Mouse (Mus musculus) heart, embryonic 10.5 days (tissue): ENCODE results near the gene Reep3. TPM values are rescaled to one million over a fixed set of nuclear protein-coding genes. Genes with fewer than 3 reads are reported as not detected.

Experiments
- DNase-seq: peaks from one replicate; pipeline ENCODE4 v3.0.0-alpha.2; 2017; ENCODE audit warnings: low spot score
- H3K27ac ChIP-seq: fragments of 300-500 bp; sonication (generic); 2 replicates; pipeline ENCODE4 v1.5.1; 2016; ENCODE audit warnings: mild to moderate bottlenecking
- H3K27me3 ChIP-seq: fragments of 300-500 bp; sonication (generic); 2 replicates; pipeline ENCODE4 v1.6.1; 2016; ENCODE audit warnings: mild to moderate bottlenecking; ENCODE audit not compliant: poor library complexity, insufficient read depth, severe bottlenecking
- H3K36me3 ChIP-seq: fragments of 300-500 bp; sonication (generic); 2 replicates; pipeline ENCODE4 v1.6.1; 2016; ENCODE audit warnings: mild to moderate bottlenecking, moderate library complexity
- H3K4me1 ChIP-seq: fragments of 300-500 bp; sonication (generic); 2 replicates; pipeline ENCODE4 v1.6.1; 2016; ENCODE audit warnings: mild to moderate bottlenecking
- H3K4me3 ChIP-seq: fragments of 300-500 bp; sonication (generic); 2 replicates; pipeline ENCODE4 v1.5.1; 2016; ENCODE audit warnings: mild to moderate bottlenecking, moderate library complexity
- H3K9me3 ChIP-seq: fragments of 300-500 bp; sonication (generic); 2 replicates; pipeline ENCODE4 v1.6.1; 2016; ENCODE audit warnings: mild to moderate bottlenecking, moderate library complexity
- WGBS: fragments of 180-500 bp; shearing (Covaris S2); methylation state at CpG from one replicate; pipeline ENCODE4 v1.1.7; 2016; 5-methylcytosine and 5-hydroxymethylcytosine counted together
- polyA plus RNA-seq: library from polyadenylated mRNA; unstranded; fragments of >200 nt; fragmentation: Nextera tagmentation; extraction: Ambion mirVana; gene quantifications from 2 replicates; pipeline ENCODE4 v1.2.1, GENCODE M21; 2016

Reep3 gene
- polyA plus RNA-seq, 1 experiment from 2014 or later: 21.2 TPM

GRCm38 (mm10) chr10:67106400-67106799, 9.7 kb upstream of the Reep3 start:
- 46% methylated on average over 6 of the region's 6 CpGs for WGBS
- H3K4me3 ChIP-seq: no peak overlapping the region
- peaks cover 89% of the 10 kb centered on the region for H3K4me1 ChIP-seq
- no peaks in the 10 kb centered on the region for H3K36me3 ChIP-seq
- H3K27me3 ChIP-seq: no peaks in the 10 kb centered on the region
- DNase-seq: no peak
- H3K27ac ChIP-seq: peak overlapping the region; percentile 4; the same call in 1 of the 2 replicates
- no peaks in the 10 kb centered on the region for H3K9me3 ChIP-seq

- Histone ChIP-seq H3K4me3 (no peak overlapping the region), H3K4me1 (peaks cover 92% of the 10 kb centered on the region), H3K36me3 (no peaks in the 10 kb centered on the region), H3K9me3 (no peaks in the 10 kb centered on the region), H3K27ac (peak overlapping the region; percentile 47), H3K27me3 (no peaks in the 10 kb centered on the region)
- 46% methylated on average over 19 of the region's 19 CpGs for WGBS
- no peak for DNase-seq
Observed at GRCm38 (mm10) chr10:67105331-67106217, 8.8 kb upstream of the Reep3 start.

GRCm38 (mm10) chr10:67104543-67104942, 7.8 kb upstream of the Reep3 start:
- DNase-seq: no peak
- peaks cover 95% of the 10 kb centered on the region for H3K4me1 ChIP-seq

DNA sequence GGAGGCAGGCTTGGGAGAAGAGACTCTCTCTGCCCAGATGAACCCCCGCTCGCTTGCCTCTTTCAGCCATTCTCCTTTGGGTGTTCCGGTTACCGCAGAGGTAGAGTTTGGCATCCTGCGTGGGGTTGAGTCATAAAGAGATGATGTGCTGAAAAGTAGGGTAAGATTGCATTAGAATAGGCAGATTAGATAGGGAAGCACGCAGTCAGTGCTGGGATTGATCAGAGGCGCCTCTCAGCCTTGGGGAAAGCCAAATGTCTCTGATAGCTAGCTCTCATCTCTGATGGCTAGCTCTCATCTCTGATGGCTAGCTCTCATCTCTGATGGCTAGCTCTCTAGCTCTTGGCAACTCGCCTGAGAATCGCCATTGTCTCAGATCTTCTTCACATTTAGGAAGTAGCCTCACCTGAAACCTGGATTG, 4.1 kb upstream of the Reep3 start:
- Histone ChIP-seq H3K36me3 (no peaks in the 10 kb centered on the region), H3K27ac (no peak overlapping the region), H3K27me3 (no peaks in the 10 kb centered on the region), H3K4me1 (peaks cover 82% of the 10 kb centered on the region), H3K4me3 (no peak overlapping the region), H3K9me3 (no peaks in the 10 kb centered on the region)
- DNase-seq: no peak
- 31% methylated on average over 9 of the region's 9 CpGs for WGBS

More at GRCm38 (mm10) chr10:67104543-67104942, 7.8 kb upstream of the Reep3 start:
- H3K27ac ChIP-seq: peak overlapping the region; percentile 59
- H3K36me3 ChIP-seq: no peaks in the 10 kb centered on the region
- 10% methylated on average over 9 of the region's 9 CpGs for WGBS
- H3K4me3 ChIP-seq: peak overlapping the region; percentile 33
- no peaks in the 10 kb centered on the region for H3K27me3 ChIP-seq
- H3K9me3 ChIP-seq: no peaks in the 10 kb centered on the region

DNA sequence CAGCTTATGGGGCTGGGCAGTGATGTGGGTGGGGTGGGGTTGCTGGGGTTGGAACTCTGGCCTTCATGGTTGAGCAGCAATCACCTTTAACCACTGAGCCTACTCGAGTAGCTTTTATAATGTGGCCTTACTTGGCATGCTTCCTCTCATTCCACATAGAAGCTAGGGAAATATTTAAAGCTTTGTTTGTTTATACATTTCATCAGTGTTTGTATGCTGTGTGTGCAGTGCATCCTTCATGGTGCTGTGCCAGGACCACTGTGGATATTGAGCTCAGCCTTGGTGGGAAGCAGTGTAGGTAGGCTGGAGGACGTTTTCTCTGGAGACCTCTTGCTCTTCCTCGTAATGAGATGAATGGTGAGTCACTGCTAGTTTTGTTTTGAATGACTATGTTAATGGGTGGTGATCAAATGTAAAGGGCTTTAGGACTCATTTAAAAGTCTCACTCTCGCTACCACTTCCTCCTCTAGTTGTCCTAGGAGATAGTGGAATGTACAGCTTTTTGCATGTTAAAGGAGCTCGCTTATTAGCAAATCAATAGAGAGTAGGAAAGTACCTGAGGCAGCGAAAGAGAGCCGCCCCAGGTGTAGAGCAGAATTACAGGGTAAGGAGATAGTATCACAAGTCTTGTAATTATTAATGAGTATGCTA, 3.4 kb upstream of the Reep3 start:
- no peaks in the 10 kb centered on the region for H3K9me3 ChIP-seq
- WGBS: 47% methylated on average over 7 of the region's 7 CpGs
- H3K36me3 ChIP-seq: no peaks in the 10 kb centered on the region
- no peaks in the 10 kb centered on the region for H3K27me3 ChIP-seq
- H3K4me1 ChIP-seq: peaks cover 77% of the 10 kb centered on the region
- no peak overlapping the region for H3K4me3 ChIP-seq
- no peak overlapping the region for H3K27ac ChIP-seq
- DNase-seq: no peak

- Histone ChIP-seq H3K4me1 (peaks cover 70% of the 10 kb centered on the region), H3K27ac (0 out of 2 replicates have a peak overlapping the region, but pooled peaks have one; percentile 30)
Observed at GRCm38 (mm10) chr10:67099183-67099929, 2.6 kb upstream of the Reep3 start.

GRCm38 (mm10) chr10:67098408-67099050, 1.8 kb upstream of the Reep3 start:
- no peaks in the 10 kb centered on the region for H3K27me3 ChIP-seq
- H3K36me3 ChIP-seq: no peaks in the 10 kb centered on the region
- peaks cover 61% of the 10 kb centered on the region for H3K4me1 ChIP-seq
- peak overlapping the region; percentile 59; the same call in 1 of the 2 replicates for H3K27ac ChIP-seq
- H3K9me3 ChIP-seq: no peaks in the 10 kb centered on the region
- peak overlapping the region; percentile 94 for H3K4me3 ChIP-seq
- WGBS: 17% methylated on average over 7 of the region's 7 CpGs
- no peak for DNase-seq

More at GRCm38 (mm10) chr10:67099183-67099929, 2.6 kb upstream of the Reep3 start:
- H3K9me3 ChIP-seq: no peaks in the 10 kb centered on the region
- peak overlapping the region; percentile 94 for H3K4me3 ChIP-seq
- WGBS: 37% methylated on average over 13 of the region's 13 CpGs
- H3K27me3 ChIP-seq: no peaks in the 10 kb centered on the region
- H3K36me3 ChIP-seq: no peaks in the 10 kb centered on the region
- no peak for DNase-seq

DNA sequence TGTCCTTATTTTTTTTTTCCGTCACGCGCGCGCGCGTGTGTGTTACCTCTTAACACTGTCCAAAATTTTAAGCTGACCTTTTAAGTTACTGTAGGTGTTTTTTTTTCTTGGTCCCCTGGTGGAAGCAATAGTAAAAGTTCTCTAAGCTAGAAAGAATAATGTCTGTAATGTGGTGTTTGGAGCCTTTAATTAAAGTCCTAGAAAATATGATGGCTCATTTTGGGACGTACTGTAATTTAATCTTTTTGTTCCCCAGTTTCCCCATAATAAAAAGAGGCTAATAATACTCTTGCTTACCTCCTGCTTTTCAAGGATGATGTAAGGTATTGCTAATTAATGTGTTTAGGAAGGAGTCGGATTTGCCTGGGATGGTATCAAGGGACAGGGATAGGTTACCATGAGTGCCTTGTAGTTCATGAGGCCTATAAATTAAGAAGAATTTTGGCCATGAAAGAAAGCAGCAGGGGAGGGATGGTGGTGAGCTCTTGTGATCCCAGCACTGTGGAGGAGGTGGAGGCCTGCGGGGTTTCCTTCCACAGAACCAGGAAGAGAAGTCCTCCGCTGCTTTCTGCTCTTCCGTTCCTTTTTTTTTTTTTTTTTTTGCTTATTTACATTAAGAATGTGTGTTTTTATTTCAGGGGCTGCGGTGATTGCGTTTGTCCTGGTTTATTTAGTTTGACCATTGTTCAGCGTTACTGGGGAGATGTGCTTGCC, 849 bp upstream of the Reep3 start:
- Histone ChIP-seq H3K4me1 (peaks cover 52% of the 10 kb centered on the region), H3K27me3 (no peaks in the 10 kb centered on the region), H3K9me3 (no peaks in the 10 kb centered on the region), H3K36me3 (no peaks in the 10 kb centered on the region), H3K27ac (peak overlapping the region; percentile 100), H3K4me3 (peak overlapping the region; percentile 94)
- WGBS: 2% methylated on average over 15 of the region's 15 CpGs
- DNase-seq: no peak

DNA sequence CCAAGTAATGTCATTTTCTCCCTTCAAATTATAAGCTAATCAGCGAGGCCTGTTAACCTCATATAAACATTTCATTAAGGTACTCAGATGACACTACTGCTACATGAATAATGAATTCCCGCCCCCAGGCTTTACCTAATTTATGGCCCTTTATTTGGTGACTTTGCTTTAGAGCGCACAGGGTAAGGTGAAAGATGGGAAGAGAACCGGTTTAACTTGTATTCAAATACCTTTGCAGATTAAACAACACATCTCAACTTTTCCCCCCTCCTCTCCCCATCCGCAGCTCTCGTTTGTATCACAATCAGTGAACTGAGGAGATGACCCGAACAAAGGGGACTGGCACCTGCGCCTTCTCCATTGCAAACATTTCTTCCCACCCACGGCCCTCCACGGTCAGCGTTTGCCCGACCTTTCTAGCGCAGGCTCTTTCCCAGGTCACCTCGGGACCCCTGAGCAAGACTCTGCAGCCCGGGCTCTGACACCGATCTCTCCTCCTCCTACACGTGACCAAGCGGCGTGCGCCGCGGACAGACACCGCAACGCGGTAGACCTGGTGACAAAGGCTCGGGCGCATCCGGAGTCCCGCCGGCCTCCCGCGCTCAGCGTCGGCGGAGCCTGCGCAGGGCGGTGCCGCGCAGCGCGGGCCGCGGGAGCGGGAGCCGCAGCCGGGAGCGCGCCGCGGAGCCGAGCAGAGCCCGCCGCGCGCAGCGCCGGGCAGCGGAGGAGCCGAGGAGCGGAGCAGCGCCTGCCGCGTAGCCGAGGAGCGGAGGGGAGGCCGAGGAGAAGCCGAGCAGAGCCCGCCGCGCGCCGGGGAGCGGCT, 736 bp downstream of the Reep3 start, which contains the start of gene Jmjd1c:
Jmjd1c (plus strand) TSS at position 328 of the 823 bp plus-strand sequence.
- Histone ChIP-seq H3K36me3 (peaks cover 2% of the 10 kb centered on the region; the same call in 1 of the 2 replicates), H3K27me3 (no peaks in the 10 kb centered on the region)
- whole genome bisulfite sequencing: 1% methylated on average over 71 of the region's 73 CpGs

DNA sequence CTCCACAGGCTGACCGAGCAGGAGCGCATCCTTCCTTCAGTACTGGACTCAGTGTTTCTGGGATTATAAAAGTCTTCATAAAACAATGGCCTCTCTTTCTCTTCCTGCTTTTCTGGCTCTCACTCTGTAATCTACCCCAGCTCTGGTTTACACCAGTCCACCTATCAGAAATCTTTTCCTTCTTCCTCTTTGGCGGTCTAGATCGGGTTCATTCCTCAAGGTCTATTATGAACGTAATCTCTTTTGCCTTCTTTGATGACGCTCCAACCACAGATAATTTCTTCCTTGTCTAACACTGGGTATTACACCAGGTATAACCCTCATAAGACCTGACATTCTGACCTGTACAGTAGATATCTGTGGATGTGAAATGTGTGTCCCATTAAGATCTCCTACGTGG, 1.8 kb downstream of the Reep3 start:
- peaks cover 2% of the 10 kb centered on the region; the same call in 1 of the 2 replicates for H3K36me3 ChIP-seq
- peaks cover 26% of the 10 kb centered on the region for H3K4me1 ChIP-seq
- no peak for DNase-seq
- WGBS: 68% methylated on average over 7 of the region's 7 CpGs
- H3K27ac ChIP-seq: no peak overlapping the region
- 0 out of 2 replicates have a peak overlapping the region, but pooled peaks have one; percentile 5 for H3K4me3 ChIP-seq
- H3K27me3 ChIP-seq: no peaks in the 10 kb centered on the region
- no peaks in the 10 kb centered on the region for H3K9me3 ChIP-seq

More for the DNA sequence above, 736 bp downstream of the Reep3 start, which contains the start of gene Jmjd1c:
- Histone ChIP-seq H3K4me1 (peaks cover 37% of the 10 kb centered on the region), H3K27ac (peak within 1 kb of the TSS; percentile 100), H3K4me3 (peak within 1 kb of the TSS; percentile 94), H3K9me3 (no peaks in the 10 kb centered on the region)
- DNase-seq: peak; percentile 93

DNA sequence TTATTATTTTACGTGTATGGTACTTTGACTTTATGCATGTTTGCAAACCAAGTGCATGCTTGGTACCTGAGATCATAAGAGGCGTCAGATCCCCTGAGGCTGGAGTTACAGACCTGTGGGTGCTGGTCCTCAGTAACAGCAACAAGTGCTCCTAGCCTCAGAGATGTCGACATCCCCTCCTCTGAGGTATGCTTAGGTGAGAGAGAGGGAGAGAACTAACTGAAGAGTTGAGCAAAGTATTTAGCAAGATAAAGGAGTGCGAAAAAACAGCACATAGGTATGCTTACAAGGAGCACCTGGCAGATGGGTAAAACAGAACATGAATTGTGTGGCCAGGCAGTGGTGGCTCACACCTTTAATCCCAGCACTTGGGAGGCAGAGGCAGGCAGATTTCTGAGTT, 6.1 kb downstream of the Reep3 start:
- Histone ChIP-seq H3K4me3 (no peak overlapping the region), H3K27me3 (no peaks in the 10 kb centered on the region), H3K9me3 (no peaks in the 10 kb centered on the region), H3K27ac (no peak overlapping the region), H3K36me3 (peaks cover 2% of the 10 kb centered on the region; the same call in 1 of the 2 replicates), H3K4me1 (peaks cover 18% of the 10 kb centered on the region)
- 84% methylated on average over 4 of the region's 4 CpGs for WGBS
- DNase-seq: no peak
